Mouse (Mus musculus): ENCODE results near the gene Flrt2.
A peak's percentile ranks its signal among the peaks of the same experiment; 100 is the strongest.
"Not testable (repeated sequence)": the region's sequence is repeated elsewhere in the genome, so short reads cannot be mapped to it uniquely, and the experiment has no call there.

Gene Flrt2

GRCm38 (mm10) chr12:95691961-95692767 lies at the start of gene Flrt2:
TSS of gene Flrt2 (plus strand) at chr12:95692226.
- DNase-seq (ENCODE audit: low spot score) = no peak

DNA sequence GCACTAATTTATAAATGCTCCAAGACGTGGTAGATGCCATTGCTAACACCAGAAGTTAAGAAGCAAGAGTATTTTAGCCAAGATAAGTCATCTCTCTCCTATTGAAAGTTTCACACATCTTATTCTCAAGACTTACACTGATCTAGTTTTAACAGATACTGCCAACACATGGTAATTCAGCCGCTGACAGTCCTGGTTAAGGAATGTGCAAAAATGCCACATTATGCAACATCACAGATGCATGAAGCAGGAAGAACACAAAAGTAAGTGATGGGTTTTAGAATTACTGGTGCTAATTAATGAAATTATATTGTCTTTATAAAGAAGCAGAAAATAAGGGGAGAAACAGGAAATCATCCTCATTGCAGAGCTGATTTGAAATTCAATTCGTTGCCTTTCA lies 49.8 kb upstream of the Flrt2 start:
- no peak for DNase-seq (ENCODE audit: low spot score)

- DNase-seq (ENCODE audit: low spot score) = not testable (repeated sequence)
These were observed 44.8 kb upstream of the Flrt2 start for GRCm38 (mm10) chr12:95647179-95647578.

DNA sequence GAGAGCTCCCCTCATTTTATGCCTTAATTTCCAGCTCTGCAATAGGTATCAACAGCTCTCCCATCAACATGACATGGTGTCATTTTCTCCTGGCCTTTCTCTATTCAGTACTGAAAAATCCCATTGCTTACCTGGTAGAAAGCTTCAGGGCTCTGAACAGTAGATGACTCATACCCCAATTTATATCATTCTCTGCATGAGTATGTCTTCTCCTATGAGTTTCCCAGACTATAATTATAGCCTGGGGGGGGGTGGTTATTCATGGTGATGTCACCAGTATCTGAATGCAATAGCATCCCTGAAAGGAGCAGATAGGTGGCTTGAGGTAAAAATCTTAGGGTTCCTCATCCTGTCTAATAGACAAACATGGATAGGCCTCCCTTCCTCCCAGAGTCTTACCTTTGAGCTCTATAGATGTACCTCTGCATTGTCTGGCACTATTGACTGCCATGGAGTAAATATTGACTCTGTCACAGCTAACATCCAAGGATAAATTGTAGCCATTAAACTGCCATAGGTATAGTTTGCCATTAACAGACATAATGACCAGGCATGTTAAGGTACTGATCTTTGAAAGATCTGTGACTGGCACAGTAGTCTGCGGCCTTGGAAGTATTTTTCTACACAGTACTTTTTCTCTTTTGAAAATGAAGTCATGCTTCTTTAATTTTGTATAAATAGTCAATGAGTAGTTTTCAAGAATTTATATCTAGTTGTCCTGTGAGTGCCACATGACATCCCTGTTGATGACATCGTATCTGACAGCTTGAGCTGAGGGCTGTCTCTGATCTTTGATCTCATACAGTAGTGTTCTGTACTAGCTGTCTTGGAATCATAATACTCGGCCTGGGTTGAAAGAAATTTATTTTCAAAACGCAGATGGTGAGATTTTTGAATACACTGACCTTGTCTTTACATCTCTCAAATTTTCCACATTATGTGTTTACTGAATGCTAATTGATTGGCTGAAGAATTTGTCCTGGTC lies 39.6 kb upstream of the Flrt2 start:
- no peak for DNase-seq (ENCODE audit: low spot score)

DNA sequence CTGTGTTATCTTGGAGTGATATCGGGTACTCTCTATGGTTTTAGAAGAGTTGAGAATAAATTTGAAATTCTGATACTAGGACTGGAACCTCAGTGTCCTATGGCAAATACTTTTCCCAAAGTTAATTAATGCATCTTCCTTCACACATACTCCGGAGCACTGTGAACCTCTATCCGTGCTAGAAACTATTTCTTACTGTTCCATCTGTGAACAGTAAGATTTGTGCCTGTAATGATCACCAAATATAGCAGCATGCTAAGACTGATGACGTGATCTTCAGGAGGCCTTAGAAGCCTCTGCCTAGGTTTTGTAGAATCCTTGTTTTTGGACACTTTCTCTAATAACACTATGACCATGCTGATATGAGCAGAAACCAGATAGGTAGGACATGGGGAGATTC lies 35.4 kb upstream of the Flrt2 start:
- no peak for DNase-seq (ENCODE audit: low spot score)

DNA sequence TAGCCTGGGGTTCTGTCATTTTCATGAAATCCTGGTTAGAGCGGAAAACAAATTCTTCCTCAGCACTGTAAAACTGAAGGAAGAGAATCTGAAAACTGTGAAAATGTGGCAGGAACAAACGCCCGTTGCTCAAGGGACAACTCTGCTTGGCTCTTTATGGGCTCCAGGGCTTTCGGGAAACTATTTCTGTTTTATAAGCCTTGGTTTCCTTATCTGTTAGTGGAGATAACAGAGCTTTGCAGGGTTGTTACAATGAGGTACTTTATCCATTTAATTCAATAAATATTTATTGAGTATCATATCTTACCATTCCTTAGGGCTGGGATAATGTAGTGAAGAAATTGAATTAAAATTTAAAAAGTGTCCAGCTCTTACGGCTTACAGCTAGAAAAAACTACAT lies 24.7 kb upstream of the Flrt2 start:
- no peak for DNase-seq (ENCODE audit: low spot score)

GRCm38 (mm10) chr12:95675711-95676110 lies 16.3 kb upstream of the Flrt2 start:
- DNase-seq (ENCODE audit: low spot score) = no peak

DNA sequence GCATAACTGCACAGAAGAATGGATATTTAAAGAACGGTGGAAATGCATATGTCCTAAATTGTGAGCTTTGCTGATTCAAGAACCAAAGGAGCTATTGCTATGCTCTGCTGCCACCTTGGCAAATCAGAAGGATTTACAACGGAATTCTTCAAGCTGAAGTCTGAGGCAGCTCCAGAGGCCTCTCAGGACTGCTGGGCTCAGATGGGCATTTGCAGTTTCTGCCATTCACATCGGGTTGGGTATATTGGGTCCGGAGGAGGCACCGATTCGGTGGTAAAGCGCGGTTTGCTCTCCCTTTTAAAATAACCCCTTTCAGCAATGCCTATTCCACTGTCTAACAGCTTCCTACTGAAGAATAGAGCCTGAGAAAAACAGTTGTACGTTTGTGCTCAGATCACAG lies 1.2 kb upstream of the Flrt2 start:
- DNase-seq (ENCODE audit: low spot score) = no peak

GRCm38 (mm10) chr12:95692948-95693650 lies 1.1 kb downstream of the Flrt2 start:
- no peak for DNase-seq (ENCODE audit: low spot score)

DNA sequence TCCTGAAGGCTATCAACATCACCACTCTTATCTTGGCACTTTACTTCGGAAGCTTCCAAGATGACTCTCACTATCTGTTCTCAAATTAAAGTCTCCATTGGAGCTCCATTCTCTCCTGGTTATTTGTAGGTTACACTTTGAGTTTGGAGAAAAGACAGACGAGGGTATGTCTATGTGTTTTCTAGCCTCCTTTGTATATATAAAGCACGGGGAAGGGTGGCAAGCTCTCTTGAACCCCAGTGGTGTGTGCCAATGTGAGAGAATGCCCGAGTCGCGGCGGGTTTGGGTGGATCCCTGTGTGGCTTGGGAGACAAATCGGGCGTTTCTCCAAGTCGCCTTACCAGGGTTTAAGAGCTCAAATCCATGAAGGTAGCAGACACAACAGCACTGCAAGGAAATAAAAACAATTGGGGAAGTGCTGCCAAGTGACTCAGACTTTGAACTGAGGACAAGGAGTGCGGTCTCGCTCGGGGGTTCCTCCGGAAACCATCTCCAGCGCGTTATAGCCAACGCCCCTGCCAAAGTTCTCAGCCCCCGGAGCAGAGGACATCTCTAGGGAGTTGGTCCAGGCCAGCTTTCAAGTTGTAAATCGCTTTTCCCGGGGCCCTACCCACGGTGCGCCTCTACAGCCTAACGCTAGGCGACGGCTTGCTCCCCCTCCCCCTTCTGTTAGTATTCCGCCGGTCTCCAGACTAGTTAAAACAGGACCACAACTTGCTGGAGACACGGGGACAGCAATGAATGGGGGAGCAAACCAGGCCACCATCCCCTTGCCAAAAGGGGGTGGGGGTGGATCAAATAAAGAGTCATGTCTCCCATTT lies 1.8 kb downstream of the Flrt2 start:
- DNase-seq (ENCODE audit: low spot score) = peak; percentile 25

GRCm38 (mm10) chr12:95694507-95694906 lies 2.5 kb downstream of the Flrt2 start:
- DNase-seq (ENCODE audit: low spot score) = no peak

DNA sequence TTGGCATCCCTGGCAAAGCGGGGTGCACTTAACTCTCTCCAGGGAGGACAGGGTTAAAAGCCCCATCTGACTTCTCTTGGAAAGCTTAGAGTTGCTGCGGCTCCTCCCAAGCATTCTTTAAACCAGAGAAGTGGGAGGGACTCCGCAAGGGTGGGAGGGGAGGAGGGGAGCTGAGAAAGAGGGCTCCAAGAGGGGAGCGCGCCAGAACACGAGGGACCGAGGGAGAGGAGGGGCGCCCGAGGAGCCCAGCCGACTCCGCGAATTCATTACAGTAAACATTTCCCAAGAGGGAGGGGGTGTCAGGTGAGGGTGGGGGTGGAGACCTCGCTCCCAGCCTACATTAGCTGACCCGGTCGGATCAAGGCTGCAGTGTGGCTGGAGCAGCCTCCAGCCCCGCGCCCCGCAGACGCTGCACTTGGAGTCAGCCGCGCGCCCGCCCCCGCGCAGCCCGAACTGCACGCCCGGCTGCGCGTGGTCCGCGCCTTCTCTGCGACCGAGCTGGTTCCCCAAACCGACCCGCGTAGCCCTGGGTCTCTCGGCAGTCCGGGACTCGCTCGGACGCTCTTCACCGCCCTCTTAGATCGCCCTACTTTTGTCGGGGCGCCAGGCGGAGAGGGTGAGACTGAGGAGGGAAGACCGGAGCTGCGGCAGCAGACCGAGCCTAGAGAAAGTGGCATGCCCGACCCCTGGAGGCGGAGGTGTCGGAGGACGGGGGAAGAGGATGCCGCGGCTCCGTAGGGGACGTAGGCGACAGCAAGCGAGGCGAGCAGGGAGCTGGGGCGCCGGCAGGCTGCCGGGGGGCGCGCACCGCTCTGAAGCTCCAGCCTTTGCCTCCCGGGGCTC lies 3.2 kb downstream of the Flrt2 start:
- peak; percentile 53 for DNase-seq (ENCODE audit: low spot score)

GRCm38 (mm10) chr12:95695834-95696521 lies 4.0 kb downstream of the Flrt2 start:
- no peak for DNase-seq (ENCODE audit: low spot score)

- DNase-seq (ENCODE audit: low spot score) = no peak
These were observed 4.5 kb downstream of the Flrt2 start for GRCm38 (mm10) chr12:95696522-95697025.

GRCm38 (mm10) chr12:95698556-95698955 lies 6.5 kb downstream of the Flrt2 start:
- DNase-seq (ENCODE audit: low spot score) = no peak

DNA sequence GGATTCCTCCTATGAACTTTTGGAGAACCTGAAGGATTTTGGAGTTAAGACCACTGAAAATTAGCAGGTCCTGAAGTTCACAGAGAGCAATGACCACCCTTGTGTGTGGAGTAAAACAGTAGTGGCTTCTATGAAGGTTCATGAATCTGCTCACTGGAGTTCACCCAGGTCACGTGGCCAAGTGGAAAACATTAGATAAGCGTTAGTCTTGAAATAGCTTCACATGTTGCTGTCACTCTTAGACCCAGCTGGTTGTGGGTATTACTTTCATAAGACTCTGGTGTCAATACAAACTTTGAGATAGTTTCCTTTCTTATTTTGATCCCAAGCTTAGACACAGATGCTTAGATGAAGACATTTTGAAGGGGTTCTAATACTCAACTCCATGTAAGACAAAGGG lies 8.7 kb downstream of the Flrt2 start:
- no peak for DNase-seq (ENCODE audit: low spot score)

DNA sequence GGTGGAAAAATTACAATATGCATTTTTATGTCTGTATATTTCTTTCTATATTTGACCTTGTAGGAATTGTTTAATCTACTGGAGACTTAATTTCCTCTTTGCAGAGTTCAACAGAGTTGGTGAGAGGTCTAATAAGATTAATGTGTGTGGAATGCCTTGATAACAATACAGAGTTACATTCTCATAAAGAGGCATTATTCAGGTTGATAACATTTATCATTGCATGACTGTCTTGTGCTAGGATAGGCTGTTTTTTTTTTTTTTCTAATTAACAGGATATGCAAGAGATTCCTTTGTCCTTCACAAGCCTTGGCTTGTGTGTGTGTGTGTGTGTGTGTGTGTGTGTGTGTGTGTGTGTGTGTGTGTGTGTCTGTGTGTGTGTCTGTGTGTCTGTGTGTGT lies 9.6 kb downstream of the Flrt2 start:
- DNase-seq (ENCODE audit: low spot score) = no peak

- DNase-seq (ENCODE audit: low spot score) = no peak
These were observed 13.0 kb downstream of the Flrt2 start for GRCm38 (mm10) chr12:95705006-95705405.

DNA sequence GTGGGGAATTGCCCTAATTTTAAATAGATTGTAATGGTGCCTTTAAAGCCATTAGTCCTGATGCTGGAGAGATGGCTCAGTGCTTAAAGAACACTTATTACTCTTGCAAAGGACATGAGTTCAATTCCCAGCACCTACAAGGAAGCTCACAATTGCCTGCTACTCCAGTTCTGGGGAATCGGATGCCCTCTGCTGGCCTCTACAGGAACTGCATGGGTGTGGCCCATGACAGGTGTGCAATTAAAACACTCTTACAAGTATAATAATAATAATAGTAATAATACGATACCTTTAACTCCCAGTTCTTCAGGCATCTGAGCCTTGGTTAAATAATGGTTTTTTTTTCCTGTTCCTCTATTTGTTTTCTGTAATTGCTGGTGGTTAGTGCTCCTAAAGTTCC lies 31.2 kb downstream of the Flrt2 start:
- DNase-seq (ENCODE audit: low spot score) = no peak

- no peak for DNase-seq (ENCODE audit: low spot score)
These were observed 42.0 kb downstream of the Flrt2 start for GRCm38 (mm10) chr12:95734075-95734474.

All from ovary, postnatal 14 days (tissue).